Mouse (Mus musculus): ENCODE results near the gene Il1rl2. TPM values are rescaled to one million over a fixed set of nuclear protein-coding genes. Genes with fewer than 3 reads are reported as not detected.
"Not testable (repeated sequence)": the region's sequence is repeated elsewhere in the genome, so short reads cannot be mapped to it uniquely, and the experiment has no call there.

Il1rl2 gene
- polyA plus RNA-seq, 1 experiment from 2014 or later, result 0.90 TPM

GRCm38 (mm10) chr1:40298053-40298452, 26.4 kb upstream of the Il1rl2 start:
- WGBS (ENCODE audit: insufficient replicate concordance), result 70% methylated on average over 2 of the region's 2 CpGs
- H3K9ac ChIP-seq (replicated peaks), result no peak overlapping the region
- no peak overlapping the region for H3K4me2 ChIP-seq (ENCODE audit: low read depth, low read length)
- no peak for DNase-seq
- no peak overlapping the region for H3K4me3 ChIP-seq (ENCODE audit: low read depth, low read length)
- no peaks in the 10 kb centered on the region for H3K9me3 ChIP-seq (ENCODE audit: low read length)
- H3K27me3 ChIP-seq (ENCODE audit: insufficient read depth, low read length), result no peaks in the 10 kb centered on the region
- ATAC-seq, result no peak
- no peak overlapping the region for H3K27ac ChIP-seq (ENCODE audit: low read depth)
- peaks cover 17% of the 10 kb centered on the region; the same call in 1 of the 2 replicates for H3K36me3 ChIP-seq (replicated peaks; ENCODE audit: insufficient read depth, low read length)
- no peaks in the 10 kb centered on the region; the same call in 1 of the 2 replicates for H3K4me1 ChIP-seq (ENCODE audit: insufficient read depth)
- TF ChIP-seq CTCF (IDR thresholded peaks at IDR 0.05; ENCODE audit: low read depth) (no peak), EP300 (IDR thresholded peaks at IDR 0.05; ENCODE audit: low read depth) (peak; percentile 80)

GRCm38 (mm10) chr1:40303179-40303866, 21.1 kb upstream of the Il1rl2 start:
- TF ChIP-seq CTCF (IDR thresholded peaks at IDR 0.05; ENCODE audit: low read depth), result no peak
- TF ChIP-seq EP300 (IDR thresholded peaks at IDR 0.05; ENCODE audit: low read depth), result peak; percentile 93
- Histone ChIP-seq H3K9ac (replicated peaks) (no peak overlapping the region), H3K27me3 (ENCODE audit: insufficient read depth, low read length) (no peaks in the 10 kb centered on the region), H3K4me3 (ENCODE audit: low read depth, low read length) (no peak overlapping the region), H3K9me3 (ENCODE audit: low read length) (no peaks in the 10 kb centered on the region), H3K27ac (ENCODE audit: low read depth) (no peak overlapping the region), H3K4me2 (ENCODE audit: low read depth, low read length) (no peak overlapping the region), H3K4me1 (ENCODE audit: insufficient read depth) (no peaks in the 10 kb centered on the region; the same call in 1 of the 2 replicates), H3K36me3 (replicated peaks; ENCODE audit: insufficient read depth, low read length) (peaks cover 5% of the 10 kb centered on the region; the same call in 1 of the 2 replicates)
- ATAC-seq, result peak; percentile 90
- no peak for DNase-seq
- 47% methylated on average over 7 of the region's 7 CpGs for WGBS (ENCODE audit: insufficient replicate concordance)

GRCm38 (mm10) chr1:40304321-40304720, 20.1 kb upstream of the Il1rl2 start:
- ATAC-seq; H3K4me1 ChIP-seq (ENCODE audit: insufficient read depth); H3K9me3 ChIP-seq (ENCODE audit: low read length); H3K4me3 ChIP-seq (ENCODE audit: low read depth, low read length); H3K27ac ChIP-seq (ENCODE audit: low read depth); H3K9ac ChIP-seq (replicated peaks); DNase-seq; H3K36me3 ChIP-seq (replicated peaks; ENCODE audit: insufficient read depth, low read length); H3K27me3 ChIP-seq (ENCODE audit: insufficient read depth, low read length); H3K4me2 ChIP-seq (ENCODE audit: low read depth, low read length): not testable (repeated sequence)
- WGBS (ENCODE audit: insufficient replicate concordance), result 72% methylated on average over 4 of the region's 4 CpGs

DNA sequence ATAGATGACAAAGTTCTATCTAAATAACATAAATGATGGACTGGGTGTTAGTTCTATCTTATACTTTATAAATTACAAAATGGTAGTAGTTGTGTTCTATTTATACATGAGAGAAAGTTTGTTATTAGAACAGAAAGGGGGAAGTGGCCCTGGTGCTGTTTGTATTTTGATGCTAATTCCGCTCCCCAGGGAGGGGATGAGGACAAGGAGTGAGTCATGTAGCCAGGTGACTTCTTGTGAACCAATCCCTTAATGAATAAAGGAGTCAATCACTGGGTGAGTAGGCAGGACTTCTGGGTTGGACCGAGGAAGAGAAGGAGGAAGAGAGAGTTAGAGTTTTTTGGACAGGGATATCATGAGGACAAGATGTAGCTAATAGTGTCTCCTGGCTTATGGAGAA, 18.3 kb upstream of the Il1rl2 start:
- H3K27ac ChIP-seq (ENCODE audit: low read depth), result no peak overlapping the region
- WGBS (ENCODE audit: insufficient replicate concordance), result 83% methylated on average over 2 of the region's 2 CpGs
- H3K4me3 ChIP-seq (ENCODE audit: low read depth, low read length), result no peak overlapping the region
- H3K4me1 ChIP-seq (ENCODE audit: insufficient read depth), result no peaks in the 10 kb centered on the region; the same call in 1 of the 2 replicates
- TF ChIP-seq CTCF (IDR thresholded peaks at IDR 0.05; ENCODE audit: low read depth) (no peak), EP300 (IDR thresholded peaks at IDR 0.05; ENCODE audit: low read depth) (no peak)
- H3K9ac ChIP-seq (replicated peaks), result no peak overlapping the region
- H3K27me3 ChIP-seq (ENCODE audit: insufficient read depth, low read length), result no peaks in the 10 kb centered on the region
- H3K4me2 ChIP-seq (ENCODE audit: low read depth, low read length), result no peak overlapping the region
- ATAC-seq (no peak), DNase-seq (no peak)
- peaks cover 5% of the 10 kb centered on the region; the same call in 1 of the 2 replicates for H3K36me3 ChIP-seq (replicated peaks; ENCODE audit: insufficient read depth, low read length)
- no peaks in the 10 kb centered on the region for H3K9me3 ChIP-seq (ENCODE audit: low read length)

DNA sequence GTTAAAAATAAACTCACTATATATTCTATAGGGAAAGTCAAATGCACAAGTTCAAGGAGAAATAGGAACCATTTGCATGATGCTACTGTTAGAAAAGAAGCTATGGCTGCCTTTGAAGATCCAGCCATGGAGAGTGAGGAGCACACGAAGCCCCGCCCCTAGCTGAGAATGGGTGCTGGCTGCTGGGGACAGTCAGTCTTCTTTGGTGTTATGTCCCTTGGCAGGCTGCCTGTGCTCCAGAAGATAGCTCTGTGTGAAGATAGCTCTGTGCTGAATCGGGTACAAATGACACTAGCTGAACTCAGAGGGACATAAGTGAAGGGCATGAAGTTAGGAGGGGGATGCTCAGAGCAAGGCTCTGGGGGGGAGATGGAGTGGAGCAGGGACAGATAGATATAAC, 13.3 kb upstream of the Il1rl2 start:
- no peak overlapping the region for H3K4me3 ChIP-seq (ENCODE audit: low read depth, low read length)
- no peak overlapping the region for H3K4me2 ChIP-seq (ENCODE audit: low read depth, low read length)
- no peaks in the 10 kb centered on the region for H3K4me1 ChIP-seq (ENCODE audit: insufficient read depth)
- H3K36me3 ChIP-seq (replicated peaks; ENCODE audit: insufficient read depth, low read length), result peaks cover 12% of the 10 kb centered on the region
- no peaks in the 10 kb centered on the region for H3K27me3 ChIP-seq (ENCODE audit: insufficient read depth, low read length)
- 63% methylated on average over 3 of the region's 3 CpGs for WGBS (ENCODE audit: insufficient replicate concordance)
- H3K9ac ChIP-seq (replicated peaks), result no peak overlapping the region
- TF ChIP-seq CTCF (IDR thresholded peaks at IDR 0.05; ENCODE audit: low read depth) (no peak), EP300 (IDR thresholded peaks at IDR 0.05; ENCODE audit: low read depth) (no peak)
- DNase-seq (peak; percentile 55), ATAC-seq (peak; percentile 81)
- H3K9me3 ChIP-seq (ENCODE audit: low read length), result no peaks in the 10 kb centered on the region
- H3K27ac ChIP-seq (ENCODE audit: low read depth), result no peak overlapping the region

DNA sequence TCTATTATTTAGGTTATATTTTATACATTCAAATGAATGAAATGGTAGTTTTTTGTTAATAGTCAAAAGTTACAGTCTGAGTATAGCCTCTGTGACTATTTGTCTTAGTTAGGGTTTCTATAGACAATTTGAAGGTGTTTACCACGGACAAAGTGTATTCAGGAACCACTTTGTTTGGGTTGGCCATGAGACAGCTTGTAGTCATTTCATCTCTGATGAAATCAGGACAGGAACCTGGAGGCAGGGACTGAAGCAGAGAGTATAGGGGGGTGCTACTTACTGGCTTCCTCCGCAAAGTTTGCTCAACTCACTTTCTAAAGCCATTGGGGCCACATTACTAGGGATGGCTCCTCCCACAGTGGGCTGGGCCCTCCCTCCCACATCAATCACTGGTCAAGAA, 12.8 kb upstream of the Il1rl2 start:
- Histone ChIP-seq H3K4me2 (ENCODE audit: low read depth, low read length) (no peak overlapping the region), H3K36me3 (replicated peaks; ENCODE audit: insufficient read depth, low read length) (peaks cover 12% of the 10 kb centered on the region), H3K9me3 (ENCODE audit: low read length) (no peaks in the 10 kb centered on the region), H3K4me1 (ENCODE audit: insufficient read depth) (no peaks in the 10 kb centered on the region), H3K27ac (ENCODE audit: low read depth) (no peak overlapping the region), H3K27me3 (ENCODE audit: insufficient read depth, low read length) (no peaks in the 10 kb centered on the region), H3K9ac (replicated peaks) (no peak overlapping the region), H3K4me3 (ENCODE audit: low read depth, low read length) (no peak overlapping the region)
- TF ChIP-seq CTCF (IDR thresholded peaks at IDR 0.05; ENCODE audit: low read depth) (no peak), EP300 (IDR thresholded peaks at IDR 0.05; ENCODE audit: low read depth) (no peak)
- DNase-seq, result peak; percentile 15
- 73% methylated on average over 2 of the region's 2 CpGs for WGBS (ENCODE audit: insufficient replicate concordance)
- ATAC-seq, result peak; percentile 89

Measured in liver, postnatal 0 days (tissue).